Mouse (Mus musculus) MEL (cell line): ENCODE data around the gene Cdc42ep4. TPM values are rescaled to one million over a fixed set of nuclear protein-coding genes. Genes with fewer than 3 reads are reported as not detected.

Experiments used
- DNase-seq: peaks from one replicate; pipeline ENCODE4 v3.0.0; 2011; ENCODE audit warnings: low read depth, low spot score
- H3K27ac ChIP-seq: 2 replicates; pipeline ENCODE4 v1.5.1; 2012; ENCODE audit warnings: low read depth, mild to moderate bottlenecking, control low read depth, low read length, moderate library complexity; ENCODE audit not compliant: control insufficient read depth
- H3K27me3 ChIP-seq, 2 experiments: fragments of 150-350 bp in 1 of 2; sonication (generic) in 1 of 2; 2 replicates each; pipeline ENCODE4 v1.6.1; 2012; ENCODE audit warnings: low read length in 2 of 2, mild to moderate bottlenecking in 2 of 2, improper control_type of control experiment in 1 of 2, moderate library complexity in 1 of 2; ENCODE audit not compliant: insufficient read depth in 2 of 2, control insufficient read depth in 1 of 2
- H3K36me3 ChIP-seq, 2 experiments: 2 replicates each; pipeline ENCODE4 v1.6.1; 2012 to 2014; ENCODE audit warnings: low read length in 2 of 2, improper control_type of control experiment in 1 of 2, inconsistent platforms in 1 of 2, mild to moderate bottlenecking in 1 of 2; ENCODE audit not compliant: insufficient read depth in 2 of 2, control insufficient read depth in 1 of 2
- H3K4me1 ChIP-seq, 2 experiments: fragments of 150-350 bp in 1 of 2; sonication (generic) in 1 of 2; 2 replicates each; pipeline ENCODE4 v1.6.1; 2012; ENCODE audit warnings: low read length in 2 of 2, improper control_type of control experiment in 1 of 2, mild to moderate bottlenecking in 1 of 2; ENCODE audit not compliant: insufficient read depth in 2 of 2, control insufficient read depth in 1 of 2
- H3K4me3 ChIP-seq, 2 experiments: fragments of 150-350 bp in 1 of 2; sonication (generic) in 1 of 2; 2 replicates each; pipeline ENCODE4 v1.5.1; 2012; ENCODE audit warnings: low read depth in 2 of 2, low read length in 2 of 2, mild to moderate bottlenecking in 2 of 2, moderate library complexity in 2 of 2, control low read depth in 1 of 2, improper control_type of control experiment in 1 of 2; ENCODE audit not compliant: control insufficient read depth in 1 of 2, insufficient read depth in 1 of 2
- H3K79me2 ChIP-seq: 2 replicates; pipeline ENCODE4 v1.6.1; 2012; ENCODE audit warnings: mild to moderate bottlenecking, low read length, moderate library complexity; ENCODE audit not compliant: control insufficient read depth, poor library complexity, insufficient read depth
- H3K9ac ChIP-seq: 2 replicates; pipeline ENCODE4 v1.6.1; 2012; ENCODE audit warnings: low read depth, mild to moderate bottlenecking, control low read depth, low read length, moderate library complexity; ENCODE audit not compliant: control insufficient read depth, poor library complexity, severe bottlenecking
- H3K9me3 ChIP-seq: fragments of 150-350 bp; sonication (generic); replicated peaks from 2 replicates; pipeline ENCODE4 v1.6.1; 2012; ENCODE audit warnings: mild to moderate bottlenecking, low read length, improper control_type of control experiment, moderate library complexity; ENCODE audit not compliant: insufficient read depth
- BHLHE40 ChIP-seq: IDR thresholded peaks from 2 replicates; pipeline ENCODE4 v1.6.1; 2012; ENCODE audit warnings: low read depth, mild to moderate bottlenecking, inconsistent platforms, low read length, improper control_type of control experiment, borderline replicate concordance
- CHD2 ChIP-seq: IDR thresholded peaks from 2 replicates; pipeline ENCODE4 v1.6.1; 2011; ENCODE audit warnings: low read length, improper control_type of control experiment
- E2F4 ChIP-seq: IDR thresholded peaks from 2 replicates; pipeline ENCODE4 v1.6.1; 2011; ENCODE audit warnings: low read depth, low read length, improper control_type of control experiment, borderline replicate concordance
- ELF1 ChIP-seq: IDR thresholded peaks from 2 replicates; pipeline ENCODE4 v1.6.1; 2014; ENCODE audit warnings: low read depth, mild to moderate bottlenecking, inconsistent platforms, low read length, improper control_type of control experiment, moderate library complexity
- EP300 ChIP-seq, 2 experiments: IDR thresholded peaks; 2 replicates each; pipeline ENCODE4 v1.6.1; 2011; ENCODE audit warnings: improper control_type of control experiment in 2 of 2, low read length in 2 of 2, low read depth in 1 of 2, mild to moderate bottlenecking in 1 of 2
- ETS1 ChIP-seq: IDR thresholded peaks from 2 replicates; pipeline ENCODE4 v1.6.1; 2012; ENCODE audit warnings: low read depth, mild to moderate bottlenecking, inconsistent platforms, low read length, improper control_type of control experiment, moderate library complexity
- GATA1 ChIP-seq: IDR thresholded peaks from 2 replicates; pipeline ENCODE4 v1.6.1; 2011; ENCODE audit warnings: low read depth, low read length, improper control_type of control experiment
- JUND ChIP-seq: IDR thresholded peaks from 2 replicates; pipeline ENCODE4 v1.6.1; 2011; ENCODE audit warnings: low read depth, mild to moderate bottlenecking, improper control_type of control experiment, low read length
- MAFK ChIP-seq: IDR thresholded peaks from 2 replicates; pipeline ENCODE4 v1.6.1; 2011; ENCODE audit warnings: low read depth, mild to moderate bottlenecking, low read length, improper control_type of control experiment, borderline replicate concordance
- MAX ChIP-seq: IDR thresholded peaks from 2 replicates; pipeline ENCODE4 v1.6.1; 2011; ENCODE audit warnings: low read length, improper control_type of control experiment
- MAZ ChIP-seq: IDR thresholded peaks from 2 replicates; pipeline ENCODE4 v1.6.1; 2012; ENCODE audit warnings: low read depth, mild to moderate bottlenecking, inconsistent platforms, low read length, improper control_type of control experiment
- MEF2A ChIP-seq: IDR thresholded peaks from 2 replicates; pipeline ENCODE4 v1.6.1; 2014; ENCODE audit warnings: low read depth, mild to moderate bottlenecking, inconsistent platforms, low read length, improper control_type of control experiment; ENCODE audit not compliant: poor library complexity, insufficient replicate concordance, severe bottlenecking; ENCODE audit errors: extremely low read depth
- MXI1 ChIP-seq: IDR thresholded peaks from 2 replicates; pipeline ENCODE4 v1.6.1; 2011; ENCODE audit warnings: mild to moderate bottlenecking, low read depth, low read length, improper control_type of control experiment
- MYB ChIP-seq: IDR thresholded peaks from 2 replicates; pipeline ENCODE4 v1.6.1; 2011; ENCODE audit warnings: mild to moderate bottlenecking, low read depth, low read length, improper control_type of control experiment
- MYC ChIP-seq: IDR thresholded peaks from 2 replicates; pipeline ENCODE4 v1.6.1; 2011; ENCODE audit warnings: low read depth, mild to moderate bottlenecking, low read length, improper control_type of control experiment, moderate library complexity
- NELFE ChIP-seq: IDR thresholded peaks from 2 replicates; pipeline ENCODE4 v1.6.1; 2011; ENCODE audit warnings: low read depth, low read length, improper control_type of control experiment
- POLR2A ChIP-seq, 2 experiments: IDR thresholded peaks; 2 replicates each; pipeline ENCODE4 v1.6.1; 2011 to 2012; ENCODE audit warnings: low read length in 2 of 2, mild to moderate bottlenecking in 2 of 2, control low read depth in 1 of 2, improper control_type of control experiment in 1 of 2, low read depth in 1 of 2, moderate library complexity in 1 of 2; ENCODE audit not compliant: control insufficient read depth in 1 of 2, insufficient read depth in 1 of 2, poor library complexity in 1 of 2
- POLR2AphosphoS2 ChIP-seq: IDR thresholded peaks from 2 replicates; pipeline ENCODE4 v1.6.1; 2011; ENCODE audit warnings: low read length, improper control_type of control experiment
- POLR2AphosphoS5 ChIP-seq: IDR thresholded peaks from 2 replicates; pipeline ENCODE4 v1.6.1; 2012; ENCODE audit warnings: low read depth, borderline replicate concordance, mild to moderate bottlenecking, inconsistent platforms, low read length, moderate library complexity, mixed read lengths
- RAD21 ChIP-seq: IDR thresholded peaks from 2 replicates; pipeline ENCODE4 v1.6.1; 2011; ENCODE audit warnings: mild to moderate bottlenecking, low read depth, low read length, improper control_type of control experiment
- RCOR1 ChIP-seq: IDR thresholded peaks from 2 replicates; pipeline ENCODE4 v1.6.1; 2012; ENCODE audit warnings: low read depth, mild to moderate bottlenecking, inconsistent platforms, low read length, improper control_type of control experiment
- SIN3A ChIP-seq: IDR thresholded peaks from 2 replicates; pipeline ENCODE4 v1.6.1; 2012; ENCODE audit warnings: low read length, improper control_type of control experiment, inconsistent platforms
- SMC3 ChIP-seq: IDR thresholded peaks from 2 replicates; pipeline ENCODE4 v1.6.1; 2011; ENCODE audit warnings: low read depth, low read length, improper control_type of control experiment
- TBP ChIP-seq: IDR thresholded peaks from 2 replicates; pipeline ENCODE4 v1.8.0; 2011; ENCODE audit warnings: low read depth, low read length, improper control_type of control experiment
- USF2 ChIP-seq, 2 experiments: IDR thresholded peaks; 2 replicates each; pipeline ENCODE4 v1.6.1; 2011 to 2012; ENCODE audit warnings: improper control_type of control experiment in 2 of 2, low read length in 2 of 2, borderline replicate concordance in 1 of 2, inconsistent platforms in 1 of 2, low read depth in 1 of 2, mild to moderate bottlenecking in 1 of 2; ENCODE audit not compliant: insufficient read depth in 1 of 2
- ZC3H11A ChIP-seq: IDR thresholded peaks from 2 replicates; pipeline ENCODE4 v1.6.1; 2012; ENCODE audit warnings: low read depth, mild to moderate bottlenecking, inconsistent platforms, low read length, improper control_type of control experiment
- ZKSCAN1 ChIP-seq: IDR thresholded peaks from 2 replicates; pipeline ENCODE4 v1.6.1; 2012; ENCODE audit warnings: low read depth, mild to moderate bottlenecking, inconsistent platforms, low read length, improper control_type of control experiment, moderate library complexity
- ZMIZ1 ChIP-seq: IDR thresholded peaks from 2 replicates; pipeline ENCODE4 v1.6.1; 2012; ENCODE audit warnings: low read depth, mild to moderate bottlenecking, inconsistent platforms, low read length, improper control_type of control experiment, moderate library complexity
- polyA plus RNA-seq, 2 experiments: library from polyadenylated mRNA; stranded (reverse) in 1 of 2; unstranded in 1 of 2; fragments of >175 nt in 1 of 2; fragments of >200 nt in 1 of 2; gene quantifications; 2 replicates each; pipeline versions ENCODE4 v1.2.1 to v1.2.4; 2012; ENCODE audit warnings: low replicate concordance in 2 of 2, low read depth in 1 of 2; ENCODE audit not compliant: insufficient read length in 2 of 2, insufficient read depth in 1 of 2, missing spikeins in 1 of 2
- total RNA-seq: library from RNA; depleted of rRNA; stranded (reverse); fragments of 300-350 nt; gene quantifications from 2 replicates; pipeline ENCODE4 v1.2.3, GENCODE M21; 2012

Cdc42ep4 gene
- total and polyA plus RNA-seq, 3 experiments = 27.7 to 39.0 TPM; not detected in 1

DNA sequence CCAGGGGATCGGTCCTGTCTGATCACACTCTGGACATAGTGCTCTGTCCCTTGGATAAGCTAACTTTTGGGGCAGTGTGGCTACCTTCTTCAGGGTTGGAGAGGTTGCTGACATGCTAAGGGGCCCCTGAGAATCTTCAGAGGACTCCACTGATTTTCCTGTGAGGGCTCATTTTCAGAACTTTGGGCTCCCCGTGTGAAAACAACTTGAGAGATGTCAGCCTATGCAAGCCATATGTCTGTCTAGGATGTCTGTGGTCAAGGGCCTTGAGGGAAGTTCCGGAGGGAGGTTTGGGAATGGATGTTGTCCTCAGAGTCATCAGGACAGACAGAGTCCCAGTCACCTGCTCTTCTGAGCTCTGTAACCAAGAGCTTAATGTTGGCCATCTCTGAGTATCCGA, 34.7 kb upstream of the Cdc42ep4 start:
- Histone ChIP-seq H3K4me3 (peak overlapping the region; percentile 44 to 64), H3K4me1 (peaks cover 24 to 39% of the 10 kb centered on the region in 2 experiments), H3K9ac (peak overlapping the region; percentile 58), H3K27me3 (no peaks in the 10 kb centered on the region), H3K27ac (peak overlapping the region; percentile 96), H3K9me3 (no peaks in the 10 kb centered on the region), H3K36me3 (peaks cover 0 to 31% of the 10 kb centered on the region in 2 experiments; a peak in 2 of 4 replicates), H3K79me2 (no peaks in the 10 kb centered on the region; the same call in 1 of the 2 replicates)
- no peak for TF ChIP-seq RAD21
- no peak for TF ChIP-seq JUND
- no peak for TF ChIP-seq EP300 (IDR thresholded peaks at IDR 0.05; ENCODE audit: low read depth in 1 of 2, low read length in 2 of 2)
- TF ChIP-seq POLR2AphosphoS2 = no peak
- TF ChIP-seq CHD2 = no peak
- TF ChIP-seq MAFK = no peak
- DNase-seq = no peak

DNA sequence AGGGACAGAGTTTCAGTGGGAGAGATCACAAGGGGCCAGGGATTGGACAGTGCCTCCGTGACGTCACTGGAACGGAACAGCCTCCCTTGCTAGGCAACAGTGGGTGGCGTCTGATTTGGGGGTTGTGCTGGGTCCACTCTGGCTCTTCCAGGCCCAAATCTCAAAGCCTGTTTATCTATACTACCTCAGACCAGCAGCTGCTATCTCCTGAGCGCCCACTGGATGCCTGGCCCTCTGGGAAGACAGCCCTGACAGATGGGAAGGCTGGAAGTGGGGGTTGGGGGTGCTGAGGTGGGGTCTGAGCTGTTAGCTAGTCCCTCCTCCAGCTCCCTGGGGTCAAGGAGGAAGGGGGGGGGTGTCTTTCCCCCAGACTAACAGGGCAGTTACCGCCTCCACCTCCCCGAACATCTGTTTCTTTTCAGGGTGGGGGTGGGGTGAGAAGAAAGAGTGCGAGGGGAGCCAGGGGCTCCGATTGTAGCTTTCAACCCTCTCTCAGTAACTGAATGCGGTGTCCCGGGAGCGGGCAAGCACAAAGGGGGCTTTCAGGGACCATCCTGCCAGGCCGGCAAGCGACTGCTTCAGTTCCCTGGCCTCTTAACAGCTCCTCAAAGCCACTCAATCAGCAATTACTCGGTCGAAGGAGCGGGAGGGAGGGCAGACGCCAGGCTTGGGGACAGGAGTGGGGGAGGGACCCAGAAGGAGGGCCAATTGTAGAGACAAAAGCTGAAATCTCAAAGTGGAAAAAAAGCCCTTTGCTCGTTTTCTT, 33.9 kb upstream of the Cdc42ep4 start:
- peak overlapping the region; percentile 96 for H3K27ac ChIP-seq
- peak overlapping the region; percentile 58 for H3K9ac ChIP-seq
- peaks cover 24 to 39% of the 10 kb centered on the region in 2 experiments for H3K4me1 ChIP-seq
- DNase-seq = peak; percentile 92
- H3K36me3 ChIP-seq = peaks cover 0 to 31% of the 10 kb centered on the region in 2 experiments; a peak in 2 of 4 replicates
- no peaks in the 10 kb centered on the region for H3K27me3 ChIP-seq
- no peaks in the 10 kb centered on the region for H3K9me3 ChIP-seq
- no peaks in the 10 kb centered on the region; the same call in 1 of the 2 replicates for H3K79me2 ChIP-seq
- H3K4me3 ChIP-seq = peak overlapping the region; percentile 44 to 64
- TF ChIP-seq POLR2A (IDR thresholded peaks at IDR 0.05; ENCODE audit: control insufficient read depth in 1 of 2, insufficient read depth in 1 of 2, low read depth in 1 of 2, low read length in 2 of 2, poor library complexity in 1 of 2) (peak in 1 of 2 experiments; percentile 27; a peak in 2 of 4 replicates), EP300 (IDR thresholded peaks at IDR 0.05; ENCODE audit: low read depth in 1 of 2, low read length in 2 of 2) (peak in 1 of 2 experiments; percentile 56; a peak in 3 of 4 replicates), E2F4 (no peak), MAFK (no peak), SIN3A (peak; percentile 71; the same call in 1 of the 2 replicates), MYC (no peak), USF2 (IDR thresholded peaks at IDR 0.05; ENCODE audit: borderline replicate concordance in 1 of 2, insufficient read depth in 1 of 2, low read depth in 1 of 2, low read length in 2 of 2) (no peak), CHD2 (no peak), MXI1 (peak; percentile 9), ZC3H11A (no peak), GATA1 (0 out of 2 replicates have a peak, but pooled peaks have one; percentile 49), BHLHE40 (no peak), MAZ (peak; percentile 17; the same call in 1 of the 2 replicates), RCOR1 (no peak; the same call in none of the 2 replicates), ZKSCAN1 (no peak), ETS1 (peak; percentile 66), MAX (0 out of 2 replicates have a peak, but pooled peaks have one; percentile 23), SMC3 (peak; percentile 9; the same call in 1 of the 2 replicates), TBP (0 out of 2 replicates have a peak, but pooled peaks have one; percentile 11), NELFE (no peak), MYB (peak; percentile 44; the same call in 1 of the 2 replicates), MEF2A (no peak), POLR2AphosphoS5 (no peak), RAD21 (no peak), ELF1 (peak; percentile 39), JUND (no peak), ZMIZ1 (peak; percentile 33; the same call in 1 of the 2 replicates)
